Mouse (Mus musculus) kidney, postnatal 0 days (tissue): Measurements from ENCODE around the gene Hspbap1. TPM values are rescaled to one million over a fixed set of nuclear protein-coding genes. Genes with fewer than 3 reads are reported as not detected.

Source experiments
- ATAC-seq: fragments of 200-750 bp; cut with Nextera tagmentation; replicated peaks from 2 replicates; pipeline ENCODE4 v1.8.0; 2017; ENCODE audit warnings: low read depth, moderate number of reproducible peaks, moderate TSS enrichment, moderate library complexity; ENCODE audit not compliant: low FRiP score
- DNase-seq: peaks from one replicate; pipeline ENCODE4 v3.0.0-alpha.2; 2016; ENCODE audit warnings: low spot score
- H3K27ac ChIP-seq: fragments of 300-500 bp; sonication (generic); 2 replicates; pipeline ENCODE4 v1.5.1; 2014; ENCODE audit warnings: mild to moderate bottlenecking
- H3K27me3 ChIP-seq: fragments of 300-500 bp; sonication (generic); 2 replicates; pipeline ENCODE4 v1.6.1; 2014; ENCODE audit warnings: low read length, mixed read lengths; ENCODE audit not compliant: insufficient read depth
- H3K36me3 ChIP-seq: fragments of 300-500 bp; sonication (generic); 2 replicates; pipeline ENCODE4 v1.6.1; 2014; ENCODE audit warnings: low read length, mixed read lengths; ENCODE audit not compliant: insufficient read depth
- H3K4me1 ChIP-seq: fragments of 300-500 bp; sonication (generic); replicated peaks from 2 replicates; pipeline ENCODE4 v1.6.1; 2014; ENCODE audit warnings: antibody characterized with exemption, low read length, mixed read lengths; ENCODE audit not compliant: insufficient read depth
- H3K4me2 ChIP-seq: fragments of 300-500 bp; sonication (generic); 2 replicates; pipeline ENCODE4 v1.6.1; 2014; ENCODE audit warnings: mild to moderate bottlenecking, low read length, moderate library complexity, mixed read lengths
- H3K4me3 ChIP-seq: fragments of 300-500 bp; sonication (generic); replicated peaks from 2 replicates; pipeline ENCODE4 v1.5.1; 2014; ENCODE audit warnings: low read depth, low read length
- H3K9ac ChIP-seq: fragments of 300-500 bp; sonication (generic); 2 replicates; pipeline ENCODE4 v1.6.1; 2014; ENCODE audit warnings: low read depth, low read length
- H3K9me3 ChIP-seq: fragments of 300-500 bp; sonication (generic); replicated peaks from 2 replicates; pipeline ENCODE4 v1.6.1; 2016; ENCODE audit warnings: low read length, inconsistent platforms, mixed read lengths
- CTCF ChIP-seq: IDR thresholded peaks from 2 replicates; pipeline ENCODE4 v1.5.1; 2016; ENCODE audit warnings: antibody characterized with exemption, low read depth, mild to moderate bottlenecking, moderate library complexity
- WGBS: fragments of 180-500 bp; shearing (Covaris S2); extraction: QIAGEN DNeasy Blood & Tissue Kit; methylation state at CpG from one replicate; pipeline ENCODE4 v1.1.7; 2014; 5-methylcytosine and 5-hydroxymethylcytosine counted together
- polyA plus RNA-seq: library from polyadenylated mRNA; unstranded; fragments of >200 nt; fragmentation: Nextera tagmentation; extraction: Ambion mirVana; gene quantifications from 2 replicates; pipeline ENCODE4 v1.2.1, GENCODE M21; 2015

The Hspbap1 gene
- polyA plus RNA-seq, 1 experiment from 2014 or later, result 10.8 TPM

GRCm38 (mm10) chr16:35756697-35757096 lies 13.5 kb upstream of the Hspbap1 start:
- H3K36me3 ChIP-seq, result no peaks in the 10 kb centered on the region
- no peaks in the 10 kb centered on the region for H3K4me1 ChIP-seq
- H3K27me3 ChIP-seq, result no peaks in the 10 kb centered on the region
- H3K9me3 ChIP-seq, result no peaks in the 10 kb centered on the region
- no peak for DNase-seq
- H3K27ac ChIP-seq, result no peak overlapping the region
- no peak for ATAC-seq
- WGBS, result 88% methylated on average over 9 of the region's 9 CpGs
- TF ChIP-seq CTCF, result no peak
- H3K9ac ChIP-seq, result no peak overlapping the region
- no peak overlapping the region for H3K4me2 ChIP-seq
- H3K4me3 ChIP-seq, result no peak overlapping the region

DNA sequence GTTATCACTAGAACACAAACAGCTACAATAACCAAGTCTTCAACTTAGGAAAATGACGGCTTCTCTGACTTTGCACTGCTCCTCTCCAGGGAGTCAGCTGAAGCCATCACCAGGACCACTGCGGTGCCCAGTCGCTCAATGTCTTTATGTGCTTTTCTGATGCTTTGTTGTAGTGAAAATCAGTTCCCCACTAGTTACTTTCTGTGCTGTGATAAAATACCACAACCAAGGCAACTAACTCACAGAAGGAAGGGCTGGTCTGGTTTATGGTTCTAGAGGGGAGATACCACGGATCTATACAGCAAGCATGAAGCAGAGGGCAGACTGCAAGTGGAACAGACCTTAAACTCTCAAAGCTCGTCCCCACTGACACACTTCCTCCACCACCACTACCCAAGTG lies 10.8 kb upstream of the Hspbap1 start:
- H3K9me3 ChIP-seq, result no peaks in the 10 kb centered on the region
- no peak overlapping the region for H3K27ac ChIP-seq
- H3K4me3 ChIP-seq, result no peak overlapping the region
- TF ChIP-seq CTCF, result no peak
- 90% methylated on average over 5 of the region's 5 CpGs for WGBS
- H3K9ac ChIP-seq, result no peak overlapping the region
- ATAC-seq, result no peak
- H3K4me2 ChIP-seq, result no peak overlapping the region
- H3K27me3 ChIP-seq, result no peaks in the 10 kb centered on the region
- DNase-seq, result no peak
- no peaks in the 10 kb centered on the region for H3K4me1 ChIP-seq
- no peaks in the 10 kb centered on the region for H3K36me3 ChIP-seq

DNA sequence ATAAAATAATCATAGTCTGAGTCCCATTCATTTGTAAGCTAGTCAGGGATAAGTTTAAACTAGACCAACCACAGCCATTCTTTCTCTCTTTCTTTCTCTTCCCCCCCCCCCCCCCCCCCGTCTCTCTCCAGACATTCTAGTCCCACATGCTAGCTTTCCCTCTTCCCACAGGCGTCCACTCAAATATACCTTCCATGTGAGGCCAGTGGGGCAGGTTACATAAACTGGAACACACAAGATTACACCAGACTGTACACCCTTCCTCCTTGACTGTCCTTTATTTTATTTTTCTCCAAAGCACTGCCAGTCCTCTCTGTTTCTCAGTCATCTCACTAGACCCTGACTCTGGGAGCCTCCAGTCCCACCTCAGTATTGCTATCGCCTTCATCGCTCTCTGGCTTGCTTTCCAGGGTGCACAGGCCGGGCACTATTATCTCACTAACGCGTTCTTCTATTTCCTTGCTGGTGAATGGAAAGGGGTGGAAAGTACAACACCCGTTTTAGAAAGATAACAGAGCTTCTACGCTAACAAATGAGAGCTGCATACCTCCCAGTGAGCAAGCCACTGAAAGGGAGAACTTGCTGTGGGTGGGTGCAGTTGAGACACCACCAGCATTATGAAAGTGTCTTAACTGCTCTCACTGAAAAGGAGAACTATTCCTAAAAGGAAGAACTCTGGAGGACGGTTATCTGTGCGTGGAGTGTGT lies 6.4 kb upstream of the Hspbap1 start:
- no peak for TF ChIP-seq CTCF
- no peak for DNase-seq
- Histone ChIP-seq H3K36me3 (no peaks in the 10 kb centered on the region), H3K4me2 (no peak overlapping the region), H3K9me3 (no peaks in the 10 kb centered on the region), H3K27ac (no peak overlapping the region), H3K9ac (no peak overlapping the region), H3K4me3 (no peak overlapping the region), H3K4me1 (0 out of 2 replicates have a peak, but pooled peaks cover 7% of the 10 kb centered on the region), H3K27me3 (no peaks in the 10 kb centered on the region)
- 86% methylated on average over 10 of the region's 11 CpGs for WGBS
- no peak for ATAC-seq

DNA sequence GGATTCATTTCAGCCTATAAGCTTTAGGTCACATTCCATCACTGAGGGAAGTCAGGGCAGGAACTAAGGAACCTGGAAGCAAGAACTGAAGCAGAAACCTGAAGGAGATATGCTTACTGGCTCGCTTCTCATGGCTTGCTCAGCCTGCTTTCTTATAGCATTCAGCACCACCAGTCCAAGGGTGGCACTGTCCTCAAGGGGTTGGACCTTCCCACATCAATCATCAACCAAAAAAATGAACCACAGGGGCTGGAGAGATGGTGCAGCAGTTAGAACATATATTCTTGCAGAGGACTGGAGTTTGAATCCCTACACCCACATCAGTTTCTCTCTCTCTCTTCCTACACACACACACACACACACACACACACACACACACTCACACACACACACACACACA lies 5.2 kb upstream of the Hspbap1 start:
- ATAC-seq (no peak), DNase-seq (no peak)
- Histone ChIP-seq H3K4me1 (peaks cover 13% of the 10 kb centered on the region; the same call in 1 of the 2 replicates), H3K27ac (no peak overlapping the region), H3K4me3 (no peak overlapping the region), H3K9ac (no peak overlapping the region), H3K9me3 (no peaks in the 10 kb centered on the region), H3K27me3 (no peaks in the 10 kb centered on the region), H3K4me2 (no peak overlapping the region), H3K36me3 (no peaks in the 10 kb centered on the region)
- 73% methylated on average over 1 of the region's 1 CpGs for WGBS
- no peak for TF ChIP-seq CTCF

- no peak for TF ChIP-seq CTCF
- WGBS, result 66% methylated on average over 2 of the region's 2 CpGs
- Histone ChIP-seq H3K27ac (no peak overlapping the region), H3K4me3 (no peak overlapping the region), H3K9ac (no peak overlapping the region), H3K9me3 (no peaks in the 10 kb centered on the region), H3K4me2 (no peak overlapping the region), H3K27me3 (no peaks in the 10 kb centered on the region), H3K36me3 (no peaks in the 10 kb centered on the region), H3K4me1 (peaks cover 14% of the 10 kb centered on the region; the same call in 1 of the 2 replicates)
- DNase-seq (no peak), ATAC-seq (no peak)
These were observed 4.7 kb upstream of the Hspbap1 start for GRCm38 (mm10) chr16:35765449-35765848.

DNA sequence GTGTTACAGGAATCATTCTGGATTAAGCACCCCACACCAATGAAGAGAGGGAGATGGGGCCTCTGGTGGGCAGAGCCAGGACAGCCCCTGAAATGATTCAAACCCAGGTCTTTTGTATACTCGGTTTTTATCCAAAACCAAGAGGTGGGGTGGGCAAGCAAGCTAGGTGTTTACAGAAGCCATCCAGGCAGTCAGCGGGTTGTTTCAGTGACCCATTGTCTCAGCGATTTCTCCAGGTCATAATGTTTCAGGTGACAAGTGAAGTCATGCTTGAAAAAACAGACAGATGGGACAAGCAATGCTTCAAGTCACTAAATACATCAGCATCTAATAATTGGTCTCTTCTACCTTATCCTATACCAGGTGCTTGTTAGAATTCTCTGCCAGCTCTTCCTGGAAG lies 3.8 kb upstream of the Hspbap1 start:
- no peak for DNase-seq
- no peak for ATAC-seq

GRCm38 (mm10) chr16:35768469-35768784 lies 1.7 kb upstream of the Hspbap1 start:
- Histone ChIP-seq H3K9me3 (no peaks in the 10 kb centered on the region), H3K4me2 (peak overlapping the region; percentile 93), H3K27ac (no peak overlapping the region; the same call in 1 of the 2 replicates), H3K4me3 (peak overlapping the region; percentile 82), H3K9ac (peak overlapping the region; percentile 87), H3K4me1 (peaks cover 17% of the 10 kb centered on the region; the same call in 1 of the 2 replicates), H3K27me3 (no peaks in the 10 kb centered on the region), H3K36me3 (no peaks in the 10 kb centered on the region)
- ATAC-seq (no peak), DNase-seq (no peak)
- no peak for TF ChIP-seq CTCF
- 20% methylated on average over 6 of the region's 6 CpGs for WGBS

More for the DNA sequence above, 3.8 kb upstream of the Hspbap1 start:
- Histone ChIP-seq H3K4me1 (peaks cover 17% of the 10 kb centered on the region; the same call in 1 of the 2 replicates), H3K27ac (no peak overlapping the region), H3K27me3 (no peaks in the 10 kb centered on the region), H3K9ac (no peak overlapping the region), H3K9me3 (no peaks in the 10 kb centered on the region), H3K4me2 (no peak overlapping the region), H3K36me3 (no peaks in the 10 kb centered on the region), H3K4me3 (no peak overlapping the region)
- WGBS, result 58% methylated on average over 3 of the region's 3 CpGs
- no peak for TF ChIP-seq CTCF
